ENCODE assay signal across 10 mouse cellular contexts in genomic region chr7:96797716-96798332, GRCm38 (mm10).
DNase-seq lines count a peak whose midpoint lies in the region; ATAC-seq lines count a peak whose summit lies in the region.
"Had no signal": no experiment of that assay in that cellular context is flagged by ENCODE, and none has a peak within 500 bp of the region (broad histone marks: within the 10 kb centered on the region; RNA-seq: fewer than 3 reads in every experiment).

No protein-coding gene starts in this region.

- no peak overlapping the region for H3K4me2 ChIP-seq in heart, embryonic 11.5 days
- peak overlapping the region; percentile 35; the same call in 1 of the 2 replicates for H3K4me2 ChIP-seq in hindbrain, embryonic 12.5 days (replicated peaks)
- H3K4me2 ChIP-seq in midbrain, embryonic 13.5 days (replicated peaks) = peak overlapping the region; percentile 35; the same call in 1 of the 2 replicates
- H3K4me2 ChIP-seq: liver, embryonic 13.5 days had no signal

- no peak overlapping the region for H3K9ac ChIP-seq in heart, embryonic 11.5 days (ENCODE audit: low read depth, low read length)
- H3K9ac ChIP-seq in hindbrain, embryonic 12.5 days = 0 out of 2 replicates have a peak overlapping the region, but pooled peaks have one; percentile 23
- peak overlapping the region; percentile 21; the same call in 1 of the 2 replicates for H3K9ac ChIP-seq in midbrain, embryonic 13.5 days (replicated peaks)
- H3K9ac ChIP-seq: liver, embryonic 13.5 days had no signal

- peak overlapping the region; percentile 29; the same call in 1 of the 2 replicates for H3K27ac ChIP-seq in heart, embryonic 11.5 days (ENCODE audit: low read depth, low read length)
- H3K27ac ChIP-seq in hindbrain, embryonic 12.5 days = peak overlapping the region; percentile 88
- H3K27ac ChIP-seq in midbrain, embryonic 13.5 days = peak overlapping the region; percentile 87
- H3K27ac ChIP-seq: heart, adult 2 months; liver, embryonic 13.5 days had no signal

- H3K36me3 ChIP-seq in heart, embryonic 11.5 days (ENCODE audit: control insufficient read depth, insufficient read depth, low read length) = no peaks in the 10 kb centered on the region
- H3K36me3 ChIP-seq in hindbrain, embryonic 12.5 days = no peaks in the 10 kb centered on the region
- no peaks in the 10 kb centered on the region for H3K36me3 ChIP-seq in midbrain, embryonic 13.5 days
- H3K36me3 ChIP-seq: liver, embryonic 13.5 days had no signal

- H3K4me3 ChIP-seq in heart, embryonic 11.5 days (ENCODE audit: low read depth, low read length) = no peak overlapping the region
- H3K4me3 ChIP-seq in hindbrain, embryonic 12.5 days = no peak overlapping the region
- H3K4me3 ChIP-seq in midbrain, embryonic 13.5 days (replicated peaks) = no peak overlapping the region
- H3K4me3 ChIP-seq: heart, adult 2 months; liver, embryonic 13.5 days had no signal

- no peak for ATAC-seq in heart, embryonic 11.5 days (replicated peaks; ENCODE audit: insufficient number of reproducible peaks, low FRiP score, low TSS enrichment)
- ATAC-seq in hindbrain, embryonic 12.5 days (ENCODE audit: low FRiP score) = no peak; the same call in 1 of the 2 replicates
- no peak for ATAC-seq in midbrain, embryonic 13.5 days
- ATAC-seq in erythroblast, adult 5-6 weeks (replicated peaks; ENCODE audit: low FRiP score, poor library complexity, severe bottlenecking) = no peak

- 56% methylated on average over 13 of the region's 13 CpGs for WGBS in heart, embryonic 11.5 days (ENCODE audit: insufficient replicate concordance)
- WGBS in hindbrain, embryonic 12.5 days = 43% methylated on average over 13 of the region's 13 CpGs
- 38% methylated on average over 13 of the region's 13 CpGs for WGBS in midbrain, embryonic 13.5 days

- DNase-seq in heart, adult 8-10 months (ENCODE audit: low spot score) = no peak
- DNase-seq in embryo, embryonic 10.5 days (ENCODE audit: low spot score) = peak; percentile 54
- no peak for DNase-seq in urinary bladder, postnatal 14 days (ENCODE audit: low spot score)
- no peak for DNase-seq in cerebellum, adult 8-10 months
- DNase-seq: liver, embryonic 13.5 days had no signal

- H3K9me3 ChIP-seq in heart, embryonic 11.5 days (replicated peaks; ENCODE audit: control insufficient read depth, low read length) = no peaks in the 10 kb centered on the region
- H3K9me3 ChIP-seq in hindbrain, embryonic 12.5 days (replicated peaks) = no peaks in the 10 kb centered on the region
- H3K9me3 ChIP-seq in midbrain, embryonic 13.5 days = no peaks in the 10 kb centered on the region
- H3K9me3 ChIP-seq: liver, embryonic 13.5 days had no signal

- H3K4me1 ChIP-seq in heart, embryonic 11.5 days (ENCODE audit: control insufficient read depth, insufficient read depth, low read length) = peaks cover 7% of the 10 kb centered on the region; the same call in 1 of the 2 replicates
- H3K4me1 ChIP-seq in hindbrain, embryonic 12.5 days = peaks cover 48% of the 10 kb centered on the region
- H3K4me1 ChIP-seq in midbrain, embryonic 13.5 days (replicated peaks) = peaks cover 37% of the 10 kb centered on the region

- no peaks in the 10 kb centered on the region for H3K27me3 ChIP-seq in heart, embryonic 11.5 days (ENCODE audit: control insufficient read depth, insufficient read depth, low read length)
- 0 out of 2 replicates have a peak, but pooled peaks cover 3% of the 10 kb centered on the region for H3K27me3 ChIP-seq in hindbrain, embryonic 12.5 days
- H3K27me3 ChIP-seq in midbrain, embryonic 13.5 days = peaks cover 5% of the 10 kb centered on the region; the same call in 1 of the 2 replicates

Comparison
In these comparisons a context has a peak if more than half of its experiments do, and no peak if none do; other contexts are left out.
1. H3K27ac ChIP-seq: peak in every context shown above with its lines; median percentile 88 in hindbrain, embryonic 12.5 days; 87 in midbrain, embryonic 13.5 days; 29 in heart, embryonic 11.5 days.